Mouse (Mus musculus) embryonic facial prominence, embryonic 15.5 days (tissue): ENCODE data around the gene Xk. TPM values are rescaled to one million over a fixed set of nuclear protein-coding genes. Genes with fewer than 3 reads are reported as not detected.
A peak's percentile ranks its signal among the peaks of the same experiment; 100 is the strongest.

Experiments used
- ATAC-seq: fragments of 200-750 bp; cut with Nextera tagmentation; 2 replicates; pipeline ENCODE4 v1.8.0; 2017; ENCODE audit warnings: low read depth, moderate TSS enrichment; ENCODE audit not compliant: insufficient number of reproducible peaks, low FRiP score, low TSS enrichment
- H3K27ac ChIP-seq: fragments of 300-500 bp; sonication (generic); replicated peaks from 2 replicates; pipeline ENCODE4 v1.5.1; 2015; ENCODE audit warnings: mild to moderate bottlenecking, inconsistent platforms
- H3K27me3 ChIP-seq: fragments of 300-500 bp; sonication (generic); 2 replicates; pipeline ENCODE4 v1.6.1; 2015; ENCODE audit warnings: inconsistent platforms
- H3K36me3 ChIP-seq: fragments of 300-500 bp; sonication (generic); 2 replicates; pipeline ENCODE4 v1.6.1; 2015; ENCODE audit warnings: mild to moderate bottlenecking, inconsistent platforms
- H3K4me1 ChIP-seq: fragments of 300-500 bp; sonication (generic); 2 replicates; pipeline ENCODE4 v1.6.1; 2015; ENCODE audit warnings: inconsistent platforms
- H3K4me2 ChIP-seq: fragments of 300-500 bp; sonication (generic); replicated peaks from 2 replicates; pipeline ENCODE4 v1.6.1; 2015; ENCODE audit warnings: mild to moderate bottlenecking, inconsistent platforms
- H3K4me3 ChIP-seq: fragments of 300-500 bp; sonication (generic); replicated peaks from 2 replicates; pipeline ENCODE4 v1.5.1; 2015; ENCODE audit warnings: mild to moderate bottlenecking, inconsistent platforms
- H3K9ac ChIP-seq: fragments of 300-500 bp; sonication (generic); 2 replicates; pipeline ENCODE4 v1.6.1; 2015; ENCODE audit warnings: inconsistent platforms
- H3K9me3 ChIP-seq: fragments of 300-500 bp; sonication (generic); replicated peaks from 2 replicates; pipeline ENCODE4 v1.6.1; 2016; ENCODE audit warnings: inconsistent platforms
- WGBS: fragments of 180-500 bp; shearing (Covaris S2); methylation state at CpG from one replicate; pipeline ENCODE4 v1.1.7; 2015; 5-methylcytosine and 5-hydroxymethylcytosine counted together
- polyA plus RNA-seq: library from polyadenylated mRNA; unstranded; fragments of >200 nt; fragmentation: Nextera tagmentation; extraction: Ambion mirVana; gene quantifications from 2 replicates; pipeline ENCODE4 v1.2.1, GENCODE M21; 2015

Gene Xk
- polyA plus RNA-seq: 1.1 and 2.0 TPM in 2 replicates

DNA sequence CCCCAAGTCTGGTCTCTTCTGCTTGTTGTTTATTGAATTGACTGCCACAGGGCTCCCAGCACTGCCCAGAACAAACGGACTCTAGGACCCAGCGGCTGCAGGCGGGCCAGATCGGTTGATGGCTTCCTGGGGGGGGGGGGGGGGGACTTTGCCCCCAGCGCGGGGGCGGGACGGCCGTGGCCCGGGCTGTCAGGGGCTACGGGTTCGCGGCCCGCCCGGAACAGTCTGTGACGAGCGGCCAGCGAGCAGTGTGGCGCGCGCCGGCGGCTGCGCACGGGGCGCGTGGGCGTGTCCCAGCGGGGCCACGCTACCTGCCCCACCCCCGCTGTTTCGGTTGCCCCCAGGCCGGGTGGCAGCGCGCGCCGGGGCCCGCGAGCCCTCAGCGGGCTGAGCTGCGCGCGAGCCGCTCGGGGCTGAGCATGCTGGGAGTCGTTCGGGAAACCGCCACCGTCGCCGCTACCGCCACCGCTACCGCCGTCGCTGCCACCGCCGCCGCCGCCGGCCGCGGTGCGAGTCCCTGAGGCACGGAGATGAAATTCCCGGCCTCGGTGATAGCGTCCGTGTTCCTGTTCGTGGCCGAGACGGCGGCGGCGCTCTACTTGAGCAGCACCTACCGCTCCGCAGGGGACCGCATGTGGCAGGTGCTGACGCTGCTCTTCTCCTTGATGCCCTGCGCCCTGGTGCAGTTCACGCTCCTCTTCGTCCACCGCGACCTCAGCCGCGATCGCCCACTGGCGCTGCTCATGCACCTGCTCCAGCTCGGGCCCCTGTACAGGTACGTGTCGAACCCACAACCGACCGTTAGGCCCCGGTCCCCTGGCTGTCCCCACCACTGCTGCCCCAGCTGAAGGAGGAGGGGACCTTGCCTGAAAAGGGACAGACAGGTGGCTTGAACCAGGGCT lies at the start of gene Xk:
Gene Xk, plus strand, starts transcription at position 297 of the 902 bp plus-strand sequence.
- H3K9me3 ChIP-seq: no peaks in the 10 kb centered on the region
- no peak within 1 kb of the TSS for H3K27ac ChIP-seq
- 14% methylated on average over 85 of the region's 94 CpGs for WGBS

DNA sequence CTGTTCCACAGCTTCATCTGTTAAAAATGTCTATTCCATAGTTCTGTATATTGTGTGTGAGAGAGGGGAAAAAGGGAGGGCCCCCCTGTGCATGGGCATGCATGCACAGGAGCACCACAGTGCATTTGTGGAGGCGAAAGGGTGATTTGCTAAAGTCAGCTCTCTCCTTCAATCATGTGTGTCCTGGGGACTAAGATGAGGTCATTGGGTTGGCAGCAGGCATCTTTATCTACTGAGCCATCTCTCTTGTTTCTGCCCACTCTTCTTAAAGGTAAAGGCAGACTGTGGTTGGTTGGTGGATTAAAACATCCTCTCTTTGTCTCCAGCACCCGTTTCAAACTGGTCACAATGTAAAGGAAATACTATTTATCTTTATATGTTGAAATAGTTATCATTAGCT lies 45.5 kb upstream of the Xk start:
- WGBS: 61% methylated on average over 2 of the region's 2 CpGs
- H3K4me2 ChIP-seq: no peak overlapping the region
- no peak for ATAC-seq
- H3K36me3 ChIP-seq: no peaks in the 10 kb centered on the region
- H3K4me3 ChIP-seq: no peak overlapping the region
- no peaks in the 10 kb centered on the region for H3K9me3 ChIP-seq
- no peak overlapping the region for H3K9ac ChIP-seq
- H3K27me3 ChIP-seq: no peaks in the 10 kb centered on the region
- H3K4me1 ChIP-seq: no peaks in the 10 kb centered on the region
- no peak overlapping the region for H3K27ac ChIP-seq

More for the DNA sequence above, at the start of gene Xk:
- Histone ChIP-seq H3K4me3 (peak within 1 kb of the TSS; percentile 55), H3K36me3 (no peaks in the 10 kb centered on the region), H3K4me2 (peak within 1 kb of the TSS; percentile 56), H3K27me3 (no peaks in the 10 kb centered on the region), H3K4me1 (no peaks in the 10 kb centered on the region), H3K9ac (peak within 1 kb of the TSS; percentile 15; the same call in 1 of the 2 replicates)
- ATAC-seq: peak; percentile 85

DNA sequence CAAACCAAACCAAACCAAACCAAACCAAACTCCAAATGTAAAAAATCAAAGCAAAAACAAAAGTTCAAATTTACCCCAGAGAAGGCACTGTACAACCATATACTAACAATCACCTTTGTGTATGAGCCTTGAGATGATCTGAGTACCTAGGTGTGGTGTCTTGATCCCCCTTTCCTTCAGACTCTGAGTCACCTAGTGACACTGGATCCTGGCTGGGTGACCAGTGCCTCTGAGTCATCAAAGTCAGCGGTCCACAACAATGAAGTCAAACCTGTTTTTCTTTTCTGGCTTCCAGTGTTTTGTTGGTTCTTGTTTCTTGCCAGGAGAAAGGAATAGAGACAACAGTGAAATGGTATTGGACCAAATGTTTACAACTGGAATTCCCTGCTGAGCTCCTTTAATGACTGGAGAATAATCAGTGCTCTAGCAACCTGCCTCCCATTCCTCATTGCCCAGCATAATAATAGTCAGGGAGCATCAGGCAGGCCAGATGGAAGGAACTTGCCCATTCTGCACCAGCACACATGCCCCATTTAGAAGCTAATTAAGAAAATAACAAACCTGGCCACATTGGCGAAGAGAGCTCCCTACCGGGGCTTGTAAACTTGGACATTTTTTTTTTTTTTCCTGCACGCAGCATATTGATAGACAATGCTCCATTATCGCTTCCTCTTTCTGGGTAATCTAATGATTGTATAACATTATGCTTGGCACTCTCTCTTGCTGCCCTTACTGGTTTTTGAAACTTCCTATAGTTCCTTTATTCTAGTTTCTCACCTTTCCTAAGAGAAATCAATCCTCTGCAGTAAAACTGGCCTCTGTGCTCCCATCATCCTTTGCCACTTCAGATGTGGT lies 31.6 kb upstream of the Xk start:
- no peaks in the 10 kb centered on the region for H3K4me1 ChIP-seq
- H3K36me3 ChIP-seq: no peaks in the 10 kb centered on the region
- 83% methylated on average over 5 of the region's 5 CpGs for WGBS
- no peaks in the 10 kb centered on the region for H3K27me3 ChIP-seq
- H3K4me3 ChIP-seq: no peak overlapping the region
- H3K9me3 ChIP-seq: no peaks in the 10 kb centered on the region
- ATAC-seq: no peak
- no peak overlapping the region for H3K27ac ChIP-seq
- H3K9ac ChIP-seq: no peak overlapping the region
- no peak overlapping the region for H3K4me2 ChIP-seq

DNA sequence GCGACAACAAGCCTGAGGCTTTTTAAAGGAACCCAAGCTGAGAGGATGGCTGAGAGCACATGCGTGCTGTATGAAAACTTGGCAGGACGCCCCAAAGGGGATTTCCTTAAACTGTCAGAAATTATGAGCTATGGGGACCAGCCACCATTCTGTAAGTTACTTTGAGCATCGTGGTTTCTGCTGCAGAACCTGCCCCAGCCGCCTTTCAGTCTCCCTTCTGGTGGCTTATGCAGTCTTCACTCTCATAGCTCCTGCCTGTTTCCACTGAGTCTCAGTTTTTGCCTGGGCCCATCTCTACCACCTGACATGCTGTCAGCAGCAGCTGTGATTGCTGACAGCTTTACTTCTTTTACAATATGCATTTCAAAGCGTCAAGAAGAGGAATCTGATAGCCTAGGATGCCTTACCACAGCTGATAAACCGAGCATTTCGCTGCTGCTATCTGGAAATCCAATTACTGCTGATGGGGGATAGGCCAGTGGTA lies 29.1 kb upstream of the Xk start:
- ATAC-seq: no peak
- Histone ChIP-seq H3K9ac (no peak overlapping the region), H3K4me3 (no peak overlapping the region), H3K4me2 (no peak overlapping the region), H3K36me3 (no peaks in the 10 kb centered on the region), H3K27ac (no peak overlapping the region), H3K27me3 (no peaks in the 10 kb centered on the region), H3K9me3 (no peaks in the 10 kb centered on the region), H3K4me1 (no peaks in the 10 kb centered on the region)
- 40% methylated on average over 8 of the region's 8 CpGs for WGBS

DNA sequence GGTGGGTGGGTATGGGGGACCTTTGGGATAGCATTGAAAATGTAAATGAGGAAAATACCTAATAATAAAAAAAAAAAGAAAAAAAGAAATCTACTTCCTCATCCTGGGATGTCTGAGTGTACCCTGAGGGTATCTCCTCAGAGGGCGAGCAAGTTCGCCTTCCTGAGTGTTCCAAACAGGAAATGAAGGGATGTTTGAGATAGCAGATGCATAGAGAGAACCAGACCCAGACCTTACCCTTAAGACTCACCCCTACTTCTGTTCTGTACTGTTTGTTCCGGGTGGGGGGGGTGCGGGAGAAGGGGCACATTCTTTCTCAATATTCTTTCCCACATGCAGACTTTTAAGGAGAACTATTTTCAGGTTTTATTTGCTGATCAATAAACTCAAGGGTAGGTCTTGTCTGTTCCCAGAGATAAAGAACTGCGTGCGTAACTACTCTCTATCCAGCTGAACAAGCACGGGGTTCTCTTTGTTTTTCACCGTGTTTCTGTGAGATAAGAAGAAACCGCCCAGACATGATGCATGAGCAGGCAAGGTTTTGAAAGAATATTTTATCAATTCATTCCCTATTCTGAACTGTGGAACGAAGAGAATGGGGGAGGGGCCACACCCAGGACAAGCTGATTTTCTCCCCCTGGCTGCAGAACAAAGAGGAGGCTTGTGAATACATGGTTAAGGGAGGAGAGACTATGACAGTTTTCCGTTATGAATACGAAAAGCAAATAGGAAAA lies 27.8 kb upstream of the Xk start:
- Histone ChIP-seq H3K9ac (no peak overlapping the region), H3K4me3 (no peak overlapping the region), H3K4me1 (no peaks in the 10 kb centered on the region), H3K27ac (no peak overlapping the region), H3K9me3 (no peaks in the 10 kb centered on the region), H3K27me3 (no peaks in the 10 kb centered on the region), H3K4me2 (no peak overlapping the region), H3K36me3 (no peaks in the 10 kb centered on the region)
- no peak for ATAC-seq
- 64% methylated on average over 12 of the region's 12 CpGs for WGBS

DNA sequence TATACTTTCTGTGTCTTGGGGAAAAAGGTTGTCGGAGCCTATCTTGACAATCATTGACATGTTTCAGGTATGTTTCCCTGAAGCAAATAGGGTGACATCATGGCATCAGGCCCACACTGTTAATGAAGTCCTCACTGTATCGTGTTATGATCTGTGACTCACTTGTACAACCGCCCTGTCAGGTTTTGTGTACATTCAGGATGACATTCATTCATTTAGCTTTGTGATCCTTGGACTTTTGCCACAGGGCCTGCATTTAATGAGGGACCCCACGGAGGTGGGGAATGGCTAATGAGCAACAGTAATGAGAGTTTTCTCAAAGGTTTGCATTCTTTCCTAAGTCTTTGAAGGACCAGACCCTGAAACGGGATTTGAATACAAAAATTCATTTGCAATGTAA lies 23.6 kb upstream of the Xk start:
- Histone ChIP-seq H3K27ac (no peak overlapping the region), H3K4me3 (no peak overlapping the region), H3K4me1 (no peaks in the 10 kb centered on the region), H3K9me3 (no peaks in the 10 kb centered on the region), H3K4me2 (no peak overlapping the region), H3K36me3 (no peaks in the 10 kb centered on the region), H3K27me3 (no peaks in the 10 kb centered on the region), H3K9ac (no peak overlapping the region)
- no peak for ATAC-seq
- WGBS: 43% methylated on average over 5 of the region's 5 CpGs

DNA sequence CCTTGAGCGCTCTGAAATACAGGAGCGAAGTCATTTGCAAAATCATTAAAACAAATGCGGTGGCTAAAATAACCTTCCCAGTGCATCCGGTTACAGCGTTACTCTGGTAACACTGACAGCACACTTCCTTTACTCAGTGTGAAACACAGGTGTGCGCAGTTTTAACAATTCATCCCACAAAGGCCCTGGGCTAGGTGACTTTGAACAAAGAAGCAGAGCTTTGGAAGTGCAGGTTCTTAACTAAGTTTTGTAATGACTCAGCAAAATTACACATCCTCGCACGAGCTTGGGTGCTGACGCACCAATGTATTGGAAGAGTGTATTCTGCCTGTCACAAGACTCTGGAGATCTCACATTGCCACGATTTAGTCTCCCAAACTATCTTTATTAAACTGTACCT lies 18.6 kb upstream of the Xk start:
- no peak overlapping the region for H3K4me3 ChIP-seq
- H3K4me2 ChIP-seq: no peak overlapping the region
- no peaks in the 10 kb centered on the region for H3K36me3 ChIP-seq
- no peak for ATAC-seq
- H3K9me3 ChIP-seq: no peaks in the 10 kb centered on the region
- no peaks in the 10 kb centered on the region for H3K27me3 ChIP-seq
- 76% methylated on average over 10 of the region's 10 CpGs for whole genome bisulfite sequencing
- H3K9ac ChIP-seq: no peak overlapping the region
- H3K27ac ChIP-seq: no peak overlapping the region
- H3K4me1 ChIP-seq: no peaks in the 10 kb centered on the region

DNA sequence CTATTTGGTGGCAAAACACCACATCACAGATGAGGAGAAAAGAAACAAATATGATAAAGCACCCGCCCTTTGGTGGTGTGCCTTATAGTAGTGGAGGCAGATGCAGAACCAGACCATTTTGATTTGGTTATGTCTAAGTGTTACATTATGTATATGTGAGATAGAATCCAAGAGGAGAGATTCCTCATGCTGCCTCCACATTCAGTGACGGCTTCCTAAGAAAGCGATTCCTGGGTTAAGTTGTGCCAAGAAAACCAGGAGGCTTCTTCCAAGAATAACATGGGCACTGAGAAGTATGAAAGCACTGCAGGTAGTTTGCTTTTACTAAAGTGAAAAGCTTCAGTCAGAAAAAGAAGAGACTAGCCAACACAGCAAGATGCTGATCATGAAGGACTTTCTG lies 17.7 kb upstream of the Xk start:
- no peak overlapping the region for H3K27ac ChIP-seq
- 83% methylated on average over 3 of the region's 3 CpGs for WGBS
- no peaks in the 10 kb centered on the region for H3K36me3 ChIP-seq
- H3K4me1 ChIP-seq: no peaks in the 10 kb centered on the region
- H3K4me3 ChIP-seq: no peak overlapping the region
- no peaks in the 10 kb centered on the region for H3K9me3 ChIP-seq
- no peak overlapping the region for H3K4me2 ChIP-seq
- H3K9ac ChIP-seq: no peak overlapping the region
- no peaks in the 10 kb centered on the region for H3K27me3 ChIP-seq
- ATAC-seq: no peak

DNA sequence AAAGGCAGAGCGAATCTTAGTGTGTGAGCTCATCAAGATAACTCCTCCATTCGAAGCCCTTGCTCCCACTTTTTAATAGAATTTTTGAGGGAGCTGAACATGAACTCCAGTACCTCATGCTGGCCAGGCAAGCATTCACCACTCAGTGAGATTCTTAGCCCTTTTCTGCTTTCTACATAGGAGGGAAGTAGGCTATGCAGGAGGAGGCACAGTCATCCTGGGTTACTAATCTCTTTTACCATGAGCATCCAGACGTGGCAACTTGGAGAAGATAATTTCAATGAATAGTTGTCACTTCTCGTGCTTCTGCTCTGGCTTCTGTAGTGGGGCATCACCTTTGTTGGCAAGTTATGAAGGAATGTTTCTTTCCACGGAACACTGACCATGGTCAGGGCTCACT lies 15.8 kb upstream of the Xk start, which contains the start of gene Gm14862:
Gene Gm14862, minus strand, starts transcription at position 134 of the 400 bp plus-strand sequence.
- no peaks in the 10 kb centered on the region for H3K27me3 ChIP-seq
- H3K9me3 ChIP-seq: no peaks in the 10 kb centered on the region
- H3K4me1 ChIP-seq: no peaks in the 10 kb centered on the region
- H3K9ac ChIP-seq: no peak within 1 kb of the TSS
- no peak within 1 kb of the TSS for H3K27ac ChIP-seq
- H3K4me2 ChIP-seq: no peak within 1 kb of the TSS
- ATAC-seq: no peak
- 77% methylated on average over 5 of the region's 5 CpGs for WGBS
- no peak within 1 kb of the TSS for H3K4me3 ChIP-seq
- H3K36me3 ChIP-seq: no peaks in the 10 kb centered on the region

DNA sequence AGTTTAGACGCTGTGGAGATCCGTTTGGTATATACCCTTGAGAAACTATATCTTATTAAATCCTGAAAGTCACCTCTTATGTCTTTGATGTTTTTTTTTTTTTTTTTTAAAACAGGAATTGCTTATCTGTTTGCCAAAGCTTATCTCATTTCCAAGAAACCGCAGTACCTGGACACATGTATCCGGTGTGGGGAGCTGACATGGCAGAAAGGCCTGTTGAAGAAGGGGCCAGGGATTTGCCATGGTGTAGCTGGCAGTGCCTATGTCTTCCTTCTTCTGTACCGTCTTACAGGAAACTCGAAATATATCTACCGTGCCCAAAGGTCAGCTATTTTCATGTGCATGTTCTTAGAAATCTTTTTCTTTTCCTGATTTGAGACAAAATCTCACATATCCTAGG lies 14.7 kb upstream of the Xk start:
- Histone ChIP-seq H3K4me3 (no peak overlapping the region), H3K27me3 (no peaks in the 10 kb centered on the region), H3K27ac (no peak overlapping the region), H3K4me1 (no peaks in the 10 kb centered on the region), H3K4me2 (no peak overlapping the region), H3K9ac (no peak overlapping the region), H3K9me3 (no peaks in the 10 kb centered on the region), H3K36me3 (no peaks in the 10 kb centered on the region)
- no peak for ATAC-seq
- 87% methylated on average over 7 of the region's 7 CpGs for WGBS

DNA sequence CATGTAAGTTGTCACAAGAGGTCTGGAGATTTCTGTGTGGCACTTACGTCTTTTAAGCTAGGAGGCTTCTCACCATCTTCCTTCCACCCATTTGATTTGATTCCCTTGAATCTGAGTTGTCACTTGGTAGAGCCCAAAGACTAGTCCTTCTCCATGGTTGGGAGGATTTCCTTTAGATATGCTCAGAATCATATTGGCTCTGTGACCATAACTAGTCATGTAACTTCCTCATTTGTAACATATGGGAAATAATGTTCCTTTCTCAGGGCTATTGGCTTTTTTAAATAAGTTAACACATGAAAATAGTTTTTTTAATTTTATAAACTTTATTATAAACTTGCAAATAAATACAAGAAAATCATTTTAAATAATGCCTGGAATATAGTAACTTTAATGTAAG lies 13.3 kb upstream of the Xk start:
- 55% methylated on average over 1 of the region's 1 CpGs for WGBS
- no peak overlapping the region for H3K4me3 ChIP-seq
- H3K9ac ChIP-seq: no peak overlapping the region
- H3K27me3 ChIP-seq: no peaks in the 10 kb centered on the region
- no peaks in the 10 kb centered on the region for H3K36me3 ChIP-seq
- no peak for ATAC-seq
- H3K4me2 ChIP-seq: no peak overlapping the region
- H3K4me1 ChIP-seq: no peaks in the 10 kb centered on the region
- H3K27ac ChIP-seq: no peak overlapping the region
- H3K9me3 ChIP-seq: no peaks in the 10 kb centered on the region
